Mouse (Mus musculus) liver, embryonic 12.5 days (tissue): ENCODE results near the gene Fndc7. TPM values are rescaled to one million over a fixed set of nuclear protein-coding genes. Genes with fewer than 3 reads are reported as not detected.
"Not testable (repeated sequence)": the region's sequence is repeated elsewhere in the genome, so short reads cannot be mapped to it uniquely, and the experiment has no call there.

Source experiments
- ATAC-seq: fragments of 200-750 bp; cut with Nextera tagmentation; 2 replicates; pipeline ENCODE4 v1.8.0; 2017; ENCODE audit warnings: moderate number of reproducible peaks, mild to moderate bottlenecking, moderate library complexity
- H3K27ac ChIP-seq: fragments of 300-500 bp; sonication (generic); 2 replicates; pipeline ENCODE4 v1.5.1; 2016; ENCODE audit warnings: mild to moderate bottlenecking
- H3K27me3 ChIP-seq: fragments of 300-500 bp; sonication (generic); replicated peaks from 2 replicates; pipeline ENCODE4 v1.6.1; 2016; ENCODE audit warnings: mild to moderate bottlenecking, moderate library complexity
- H3K36me3 ChIP-seq: fragments of 300-500 bp; sonication (generic); 2 replicates; pipeline ENCODE4 v1.6.1; 2016; ENCODE audit warnings: mild to moderate bottlenecking, moderate library complexity
- H3K4me1 ChIP-seq: fragments of 300-500 bp; sonication (generic); 2 replicates; pipeline ENCODE4 v1.6.1; 2016
- H3K4me2 ChIP-seq: fragments of 300-500 bp; sonication (generic); 2 replicates; pipeline ENCODE4 v1.6.1; 2016; ENCODE audit warnings: mild to moderate bottlenecking, moderate library complexity
- H3K4me3 ChIP-seq: fragments of 300-500 bp; sonication (generic); 2 replicates; pipeline ENCODE4 v1.5.1; 2016; ENCODE audit warnings: mild to moderate bottlenecking, moderate library complexity
- H3K9ac ChIP-seq: fragments of 300-500 bp; sonication (generic); 2 replicates; pipeline ENCODE4 v1.6.1; 2016; ENCODE audit warnings: mild to moderate bottlenecking, moderate library complexity
- H3K9me3 ChIP-seq: fragments of 300-500 bp; sonication (generic); replicated peaks from 2 replicates; pipeline ENCODE4 v1.6.1; 2016; ENCODE audit warnings: mild to moderate bottlenecking, moderate library complexity
- WGBS: fragments of 180-500 bp; shearing (Covaris S2); methylation state at CpG from one replicate; pipeline ENCODE4 v1.1.7; 2016; ENCODE audit not compliant: insufficient replicate concordance; 5-methylcytosine and 5-hydroxymethylcytosine counted together
- polyA plus RNA-seq: library from polyadenylated mRNA; unstranded; fragments of >200 nt; fragmentation: Nextera tagmentation; extraction: Ambion mirVana; gene quantifications from 2 replicates; pipeline ENCODE4 v1.2.1, GENCODE M21; 2016

Gene Fndc7
- polyA plus RNA-seq, 1 experiment from 2014 or later = 0.10 TPM

GRCm38 (mm10) chr3:108865129-108865528, 24.7 kb downstream of the Fndc7 start:
- H3K9ac ChIP-seq = no peak overlapping the region
- no peaks in the 10 kb centered on the region for H3K9me3 ChIP-seq
- no peaks in the 10 kb centered on the region for H3K4me1 ChIP-seq
- H3K36me3 ChIP-seq = no peaks in the 10 kb centered on the region
- H3K27ac ChIP-seq = no peak overlapping the region
- no peaks in the 10 kb centered on the region for H3K27me3 ChIP-seq
- H3K4me2 ChIP-seq = no peak overlapping the region
- no peak overlapping the region for H3K4me3 ChIP-seq
- ATAC-seq = no peak
- WGBS = 33% methylated on average over 3 of the region's 3 CpGs

GRCm38 (mm10) chr3:108863091-108863490, 26.7 kb downstream of the Fndc7 start:
- no peak for ATAC-seq
- Histone ChIP-seq H3K4me3 (no peak overlapping the region), H3K27me3 (no peaks in the 10 kb centered on the region), H3K4me2 (no peak overlapping the region), H3K27ac (no peak overlapping the region), H3K4me1 (no peaks in the 10 kb centered on the region), H3K9me3 (no peaks in the 10 kb centered on the region), H3K9ac (no peak overlapping the region), H3K36me3 (no peaks in the 10 kb centered on the region)
- 81% methylated on average over 10 of the region's 10 CpGs for WGBS

DNA sequence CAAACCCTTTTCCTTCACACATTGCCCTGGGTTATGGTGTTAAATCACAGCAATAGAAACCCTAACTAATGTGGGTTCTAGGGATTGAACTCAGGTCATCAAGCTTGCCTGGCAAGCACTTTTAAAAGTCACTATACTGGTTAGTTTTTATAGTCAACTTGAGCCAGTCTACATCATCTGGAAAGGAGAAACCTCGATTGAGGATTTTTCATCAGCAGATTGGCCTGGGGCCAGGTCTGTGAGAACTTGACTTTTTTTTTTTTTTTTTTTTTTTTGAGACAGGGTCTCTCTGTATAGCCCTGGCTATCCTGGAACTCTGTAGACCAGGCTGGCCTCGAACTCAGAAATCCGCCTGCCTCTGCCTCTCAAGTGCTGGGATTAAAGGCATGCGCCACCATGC, 27.5 kb downstream of the Fndc7 start:
- 58% methylated on average over 4 of the region's 4 CpGs for WGBS
- ATAC-seq, H3K4me2 ChIP-seq: not testable (repeated sequence)

DNA sequence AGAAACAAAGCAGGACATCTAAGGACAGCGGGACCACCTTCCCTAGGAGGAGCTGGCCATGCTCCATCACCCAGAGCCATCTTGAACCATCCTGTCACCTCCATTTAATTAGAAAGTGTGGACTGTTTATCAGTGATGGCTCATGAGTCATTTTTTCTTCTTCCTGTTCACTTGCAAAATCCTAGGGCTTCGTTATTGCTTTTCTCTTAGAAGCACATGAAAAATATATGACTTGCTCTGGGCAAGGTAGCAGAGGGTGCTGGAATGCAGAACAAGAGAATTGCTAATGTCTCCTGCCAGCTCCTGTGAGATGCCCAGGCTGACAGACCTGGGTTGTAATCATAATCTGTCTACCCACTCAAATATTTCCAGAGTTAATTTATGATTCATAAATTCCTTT, 29.0 kb downstream of the Fndc7 start:
- no peak for ATAC-seq
- no peak overlapping the region for H3K4me2 ChIP-seq
- H3K27ac ChIP-seq = no peak overlapping the region
- 49% methylated on average over 2 of the region's 2 CpGs for WGBS
- H3K9ac ChIP-seq = no peak overlapping the region
- H3K9me3 ChIP-seq = no peaks in the 10 kb centered on the region
- no peaks in the 10 kb centered on the region for H3K4me1 ChIP-seq
- H3K27me3 ChIP-seq = no peaks in the 10 kb centered on the region
- no peak overlapping the region for H3K4me3 ChIP-seq
- no peaks in the 10 kb centered on the region for H3K36me3 ChIP-seq

More for the DNA sequence above, 27.5 kb downstream of the Fndc7 start:
- not testable (repeated sequence) for H3K27me3 ChIP-seq, H3K4me1 ChIP-seq, H3K4me3 ChIP-seq, H3K9me3 ChIP-seq, H3K27ac ChIP-seq, H3K9ac ChIP-seq, H3K36me3 ChIP-seq

GRCm38 (mm10) chr3:108858231-108858770, 31.5 kb downstream of the Fndc7 start:
- H3K4me1 ChIP-seq = no peaks in the 10 kb centered on the region
- ATAC-seq = no peak
- H3K36me3 ChIP-seq = no peaks in the 10 kb centered on the region
- no peak overlapping the region for H3K4me2 ChIP-seq
- H3K9me3 ChIP-seq = no peaks in the 10 kb centered on the region
- H3K27me3 ChIP-seq = no peaks in the 10 kb centered on the region
- H3K27ac ChIP-seq = no peak overlapping the region
- no peak overlapping the region for H3K4me3 ChIP-seq
- H3K9ac ChIP-seq = no peak overlapping the region
- WGBS = 57% methylated on average over 7 of the region's 7 CpGs

GRCm38 (mm10) chr3:108857714-108858113, 32.1 kb downstream of the Fndc7 start:
- Histone ChIP-seq H3K4me1 (no peaks in the 10 kb centered on the region), H3K27ac (no peak overlapping the region), H3K36me3 (no peaks in the 10 kb centered on the region), H3K27me3 (no peaks in the 10 kb centered on the region), H3K4me3 (no peak overlapping the region), H3K4me2 (no peak overlapping the region), H3K9ac (no peak overlapping the region), H3K9me3 (no peaks in the 10 kb centered on the region)
- 63% methylated on average over 1 of the region's 1 CpGs for WGBS
- no peak for ATAC-seq

- H3K9me3 ChIP-seq = no peaks in the 10 kb centered on the region
- no peak for ATAC-seq
- H3K4me2 ChIP-seq = no peak overlapping the region
- no peak overlapping the region for H3K9ac ChIP-seq
- no peak overlapping the region for H3K27ac ChIP-seq
- no peaks in the 10 kb centered on the region for H3K4me1 ChIP-seq
- 39% methylated on average over 3 of the region's 3 CpGs for WGBS
- H3K4me3 ChIP-seq = no peak overlapping the region
- no peaks in the 10 kb centered on the region for H3K27me3 ChIP-seq
- H3K36me3 ChIP-seq = no peaks in the 10 kb centered on the region
Observed at GRCm38 (mm10) chr3:108857124-108857470, 32.7 kb downstream of the Fndc7 start.

- H3K27ac ChIP-seq = no peak overlapping the region
- H3K4me1 ChIP-seq = no peaks in the 10 kb centered on the region
- no peaks in the 10 kb centered on the region for H3K9me3 ChIP-seq
- no peaks in the 10 kb centered on the region for H3K36me3 ChIP-seq
- no peak for ATAC-seq
- WGBS = 55% methylated on average over 8 of the region's 8 CpGs
- no peak overlapping the region for H3K9ac ChIP-seq
- no peak overlapping the region for H3K4me2 ChIP-seq
- H3K27me3 ChIP-seq = no peaks in the 10 kb centered on the region
- no peak overlapping the region for H3K4me3 ChIP-seq
Observed at GRCm38 (mm10) chr3:108856386-108857123, 33.3 kb downstream of the Fndc7 start.

DNA sequence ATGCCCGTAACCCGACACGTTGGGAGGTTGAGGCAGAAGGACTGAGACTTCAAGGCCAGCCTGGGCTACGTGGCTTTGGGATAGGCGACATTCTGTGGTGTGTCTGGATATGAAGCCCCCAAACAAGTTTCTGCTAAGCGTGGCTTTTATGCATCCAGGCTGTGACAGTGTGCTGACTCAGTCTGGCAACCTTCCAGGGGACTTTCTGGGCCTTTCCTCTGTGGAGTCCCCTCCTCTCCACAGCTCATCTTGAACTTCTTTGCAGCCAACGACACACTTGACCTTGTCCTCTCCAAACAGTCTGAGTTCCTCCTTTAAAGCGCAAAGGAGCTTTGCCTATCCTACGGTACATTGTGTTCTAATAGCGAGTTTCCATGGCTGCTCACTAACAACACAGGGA, 33.9 kb downstream of the Fndc7 start:
- WGBS = 67% methylated on average over 10 of the region's 10 CpGs
- no peak for ATAC-seq
- H3K4me3 ChIP-seq = no peak overlapping the region
- no peak overlapping the region for H3K4me2 ChIP-seq
- no peak overlapping the region for H3K27ac ChIP-seq
- no peak overlapping the region for H3K9ac ChIP-seq
- H3K36me3 ChIP-seq = no peaks in the 10 kb centered on the region
- no peaks in the 10 kb centered on the region for H3K9me3 ChIP-seq
- H3K4me1 ChIP-seq = peaks cover 6% of the 10 kb centered on the region; the same call in 1 of the 2 replicates
- H3K27me3 ChIP-seq = no peaks in the 10 kb centered on the region

GRCm38 (mm10) chr3:108855371-108855770, 34.4 kb downstream of the Fndc7 start:
- Histone ChIP-seq H3K36me3 (no peaks in the 10 kb centered on the region), H3K9ac (no peak overlapping the region), H3K27me3 (no peaks in the 10 kb centered on the region), H3K27ac (no peak overlapping the region), H3K9me3 (no peaks in the 10 kb centered on the region), H3K4me1 (peaks cover 9% of the 10 kb centered on the region; the same call in 1 of the 2 replicates), H3K4me3 (no peak overlapping the region), H3K4me2 (no peak overlapping the region)
- WGBS = 53% methylated on average over 12 of the region's 12 CpGs
- ATAC-seq = no peak

- Histone ChIP-seq H3K27ac (no peak overlapping the region), H3K4me2 (no peak overlapping the region), H3K4me3 (no peak overlapping the region), H3K9me3 (no peaks in the 10 kb centered on the region), H3K9ac (no peak overlapping the region), H3K4me1 (peaks cover 9% of the 10 kb centered on the region; the same call in 1 of the 2 replicates), H3K36me3 (no peaks in the 10 kb centered on the region), H3K27me3 (no peaks in the 10 kb centered on the region)
- ATAC-seq = no peak
- WGBS = 43% methylated on average over 1 of the region's 1 CpGs
Observed at GRCm38 (mm10) chr3:108853266-108853665, 36.5 kb downstream of the Fndc7 start.

DNA sequence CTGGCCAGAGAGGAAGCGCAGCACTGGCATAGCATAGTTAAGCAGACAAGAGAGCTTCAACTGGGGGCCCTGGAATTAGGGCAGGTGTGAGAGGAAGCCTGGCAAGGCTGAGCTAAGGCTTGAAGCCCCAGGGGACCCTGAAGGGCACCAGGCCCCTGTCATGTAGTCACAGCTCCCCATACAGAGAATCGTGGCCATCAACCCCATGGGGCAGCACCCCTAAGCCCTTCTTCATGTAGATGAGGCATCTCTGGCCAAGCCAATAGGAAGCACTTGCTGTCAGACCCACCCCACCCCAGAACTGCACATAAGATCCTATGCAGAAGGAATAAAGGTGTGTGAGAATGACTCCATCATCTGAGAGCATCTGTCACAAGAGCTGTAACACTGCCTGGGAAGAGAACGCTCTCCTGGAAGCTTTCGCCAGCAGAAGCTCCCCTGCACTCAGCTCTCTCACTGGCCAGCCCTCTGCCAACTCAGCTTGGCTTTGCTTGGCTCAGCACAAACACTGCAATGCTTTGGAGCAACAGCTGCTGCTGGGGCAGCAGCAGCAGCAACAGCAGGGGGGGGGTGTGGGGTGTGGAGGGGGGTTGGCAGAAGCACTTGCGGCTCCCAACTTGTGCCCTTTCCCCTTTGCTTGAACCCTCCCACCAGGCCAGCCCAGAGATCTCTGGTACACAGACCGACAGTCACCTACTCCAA, 37.7 kb downstream of the Fndc7 start:
- WGBS = 64% methylated on average over 6 of the region's 6 CpGs
- no peak for ATAC-seq
- peaks cover 9% of the 10 kb centered on the region; the same call in 1 of the 2 replicates for H3K4me1 ChIP-seq
- H3K27ac ChIP-seq = no peak overlapping the region
- no peaks in the 10 kb centered on the region for H3K36me3 ChIP-seq
- H3K9me3 ChIP-seq = no peaks in the 10 kb centered on the region
- H3K9ac ChIP-seq = no peak overlapping the region
- H3K4me2 ChIP-seq = no peak overlapping the region
- no peak overlapping the region for H3K4me3 ChIP-seq
- H3K27me3 ChIP-seq = no peaks in the 10 kb centered on the region
